Mouse (Mus musculus) heart, adult 9 months (tissue): ENCODE measurements at regions not wholly inside any gene's neighbourhood (a gene's known extent, or its start where the extent isn't known, plus 50 kb on each side); places are given as distances from the start of the nearest gene placed in this dataset.

Source experiments
- DNase-seq, 2 experiments: peaks; one replicate each; pipeline ENCODE4 v3.0.0; 2022; ENCODE audit warnings: low spot score in 2 of 2

GRCm38 (mm10) chr16:78877941-78878340, 52.8 kb upstream of the Chodl start:
- no peak for DNase-seq

GRCm38 (mm10) chr16:78859006-78859405, 71.7 kb upstream of the Chodl start:
- DNase-seq = peak; percentile 3 to 4

DNA sequence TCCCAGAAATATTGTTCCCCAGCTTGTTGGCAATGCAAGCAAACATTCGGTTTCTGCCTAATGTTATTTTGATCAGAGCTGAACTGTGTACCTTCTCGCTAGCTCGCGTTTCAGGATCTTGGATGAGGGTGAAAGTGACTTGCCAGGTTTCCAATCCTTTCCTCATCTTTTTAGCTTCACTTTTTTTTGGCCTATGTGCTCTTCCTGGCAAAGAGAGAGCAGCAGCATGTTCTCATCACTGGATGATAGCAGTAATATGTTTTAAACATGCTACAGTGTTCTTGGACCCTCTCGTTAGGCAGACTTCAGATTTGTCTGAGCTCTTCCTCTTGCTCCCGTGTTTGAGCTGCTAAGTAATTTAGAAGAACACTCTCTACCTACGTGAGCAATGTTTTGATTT, 99.8 kb upstream of the Chodl start:
- no peak for DNase-seq

DNA sequence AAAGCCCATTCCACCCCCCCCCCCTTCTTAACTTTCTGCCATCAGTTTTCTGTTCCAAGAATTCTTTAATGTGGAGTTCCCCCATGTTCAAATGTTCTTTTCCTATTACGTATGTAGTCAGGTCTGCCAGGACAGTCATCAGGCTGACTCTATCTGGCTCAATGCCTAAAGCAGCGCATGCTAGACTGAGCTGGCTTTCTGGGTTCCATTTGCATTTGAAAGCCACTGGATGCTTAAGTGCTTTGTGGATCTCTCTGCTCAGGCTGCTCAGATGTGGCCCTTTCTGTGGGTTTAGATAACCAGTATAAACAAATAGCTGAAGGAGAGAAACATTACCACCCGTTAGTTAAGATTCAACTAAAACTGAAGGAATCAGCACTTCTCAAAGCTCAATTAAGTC, 103.0 kb upstream of the Chodl start:
- DNase-seq = no peak

- no peak for DNase-seq
These were observed 140.7 kb upstream of the Chodl start for GRCm38 (mm10) chr16:78790064-78790463.

DNA sequence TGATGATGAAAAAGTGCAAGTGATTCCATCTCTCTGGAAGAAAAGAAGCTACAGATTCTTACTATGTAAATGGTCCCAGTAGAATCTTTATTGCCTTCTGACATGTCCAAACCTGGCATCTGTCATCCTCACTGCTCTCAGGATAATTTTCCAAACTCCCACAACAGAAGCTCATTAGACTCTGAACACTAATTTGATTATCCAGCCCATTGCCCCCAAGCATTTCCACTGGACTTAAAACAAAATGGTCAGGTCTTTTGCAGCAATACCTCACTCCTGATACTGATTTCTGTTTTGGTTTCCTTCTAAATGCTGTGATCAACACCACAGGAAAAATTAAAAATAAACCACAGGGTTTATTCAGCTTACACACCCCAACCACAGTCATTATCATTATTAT, 171.5 kb upstream of the Chodl start:
- DNase-seq = no peak

- DNase-seq = no peak
These were observed 161.4 kb upstream of the D16Ertd472e start for GRCm38 (mm10) chr16:78737902-78738301.

GRCm38 (mm10) chr16:78730583-78731501, 154.3 kb upstream of the D16Ertd472e start:
- DNase-seq = no peak

DNA sequence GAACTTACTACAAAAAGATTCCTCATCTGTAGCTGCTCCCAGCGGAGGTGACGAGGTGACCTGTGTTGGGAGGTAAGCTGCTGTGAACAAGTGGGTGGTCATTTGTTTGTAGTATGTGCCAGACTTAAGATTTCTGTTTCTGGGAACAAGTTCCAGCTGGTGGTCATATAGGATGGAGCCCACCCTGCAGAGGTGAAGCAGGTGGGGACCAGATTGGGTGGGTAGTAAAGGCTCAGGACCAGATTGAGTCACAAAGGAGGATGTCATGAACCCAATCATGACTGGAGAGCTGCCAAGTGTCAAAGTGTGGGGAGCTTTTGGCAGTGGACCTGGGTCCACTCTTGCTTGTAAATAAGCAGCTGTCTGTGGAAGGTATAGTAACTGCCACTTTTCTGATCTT, 149.0 kb upstream of the D16Ertd472e start:
- no peak for DNase-seq

DNA sequence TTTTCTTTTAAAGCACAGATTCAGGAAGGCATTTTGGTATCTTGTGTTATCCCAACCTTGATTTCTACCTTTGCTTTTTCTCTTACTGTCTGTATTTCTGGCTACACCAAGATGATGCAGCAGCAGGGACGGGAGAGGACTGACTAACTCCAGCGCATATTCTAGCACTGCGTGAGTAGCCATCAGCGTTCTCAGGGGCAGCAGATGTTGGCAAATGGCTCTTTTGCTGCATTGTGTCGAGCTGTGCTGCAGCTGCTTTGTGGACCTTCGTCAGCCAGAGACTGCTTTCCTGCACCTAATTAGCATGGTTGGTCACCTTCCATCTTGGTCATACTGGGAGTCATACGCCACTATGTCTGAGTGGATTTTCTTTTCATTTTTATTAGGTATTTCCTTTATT, 133.4 kb upstream of the D16Ertd472e start:
- no peak for DNase-seq

DNA sequence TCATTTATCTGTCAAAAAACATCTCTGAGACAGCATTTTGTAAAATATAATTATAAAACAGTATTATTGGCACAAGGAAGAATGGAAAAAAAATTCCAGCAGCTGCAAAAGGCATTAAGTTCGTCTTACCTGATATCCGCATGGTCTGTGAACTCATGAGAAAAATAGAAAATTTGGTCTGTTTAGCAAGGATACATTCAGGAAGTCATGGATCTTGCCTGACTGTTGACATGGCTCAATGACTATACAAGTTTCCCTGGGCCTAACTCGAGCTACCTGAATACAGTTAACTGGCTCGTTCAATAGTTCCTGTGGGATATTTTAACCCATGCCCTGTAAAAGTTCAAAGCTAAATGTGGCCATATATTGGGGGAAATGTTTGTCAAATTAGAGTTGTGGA, 131.1 kb upstream of the D16Ertd472e start:
- no peak for DNase-seq

GRCm38 (mm10) chr16:78707165-78707564, 130.7 kb upstream of the D16Ertd472e start:
- no peak for DNase-seq

DNA sequence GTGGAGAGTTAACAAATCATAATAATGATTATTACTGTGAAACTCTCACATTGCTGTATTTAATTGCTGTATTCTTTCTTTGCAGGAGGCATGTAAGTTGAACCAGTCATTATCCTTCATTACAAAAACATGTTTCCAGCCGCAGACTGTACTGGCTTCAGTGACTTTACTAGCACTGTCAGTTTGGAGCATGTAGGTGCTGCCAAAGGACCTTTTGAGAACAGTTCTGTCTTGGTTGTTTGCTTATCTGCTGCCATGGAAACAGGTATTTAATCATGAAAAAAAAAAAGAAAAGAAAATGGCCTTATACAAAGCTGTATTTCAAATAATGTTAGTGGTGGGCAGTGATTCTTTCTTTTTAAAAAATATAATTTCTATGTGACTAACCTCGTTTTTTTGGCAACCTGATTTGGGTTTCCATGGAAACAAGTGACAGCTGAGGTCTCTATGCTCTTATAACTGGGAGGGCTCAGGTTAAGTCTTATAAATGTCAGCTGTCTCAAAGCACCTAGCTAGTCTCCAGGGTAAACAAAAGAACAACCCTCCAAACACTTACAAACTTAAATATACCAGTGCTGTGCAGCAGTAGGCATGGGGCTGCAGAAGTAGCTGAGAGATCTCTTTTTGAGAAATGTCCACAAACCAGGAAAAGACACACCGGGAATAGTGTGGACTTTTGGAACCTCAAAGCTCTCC, 121.2 kb upstream of the D16Ertd472e start:
- no peak for DNase-seq

DNA sequence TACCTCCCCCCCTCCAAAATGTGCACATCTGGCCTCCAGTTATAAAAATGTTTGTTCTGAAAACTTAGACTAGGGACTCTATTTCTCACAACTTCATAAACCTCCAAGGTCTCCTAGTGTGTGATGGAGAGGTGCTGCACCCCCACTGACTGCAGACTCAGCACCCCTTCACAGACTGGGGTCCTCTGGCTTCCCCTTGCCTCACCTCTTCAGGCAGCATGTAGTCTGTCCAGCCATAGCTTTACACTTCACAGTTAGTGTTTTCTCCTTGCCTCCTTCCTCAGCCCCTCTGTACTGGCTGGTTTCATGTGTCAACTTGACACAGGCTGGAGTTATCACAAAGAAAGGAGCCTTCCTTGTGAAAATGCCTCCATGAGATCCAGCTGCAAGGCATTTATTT, 111.7 kb upstream of the D16Ertd472e start:
- DNase-seq = no peak

GRCm38 (mm10) chr16:78685160-78685559, 108.7 kb upstream of the D16Ertd472e start:
- DNase-seq = no peak

- no peak for DNase-seq
These were observed 107.5 kb upstream of the D16Ertd472e start for GRCm38 (mm10) chr16:78684031-78684430.

- no peak for DNase-seq
These were observed 84.6 kb upstream of the D16Ertd472e start for GRCm38 (mm10) chr16:78661126-78661525.

GRCm38 (mm10) chr16:78644710-78645109, 68.2 kb upstream of the D16Ertd472e start:
- no peak for DNase-seq

DNA sequence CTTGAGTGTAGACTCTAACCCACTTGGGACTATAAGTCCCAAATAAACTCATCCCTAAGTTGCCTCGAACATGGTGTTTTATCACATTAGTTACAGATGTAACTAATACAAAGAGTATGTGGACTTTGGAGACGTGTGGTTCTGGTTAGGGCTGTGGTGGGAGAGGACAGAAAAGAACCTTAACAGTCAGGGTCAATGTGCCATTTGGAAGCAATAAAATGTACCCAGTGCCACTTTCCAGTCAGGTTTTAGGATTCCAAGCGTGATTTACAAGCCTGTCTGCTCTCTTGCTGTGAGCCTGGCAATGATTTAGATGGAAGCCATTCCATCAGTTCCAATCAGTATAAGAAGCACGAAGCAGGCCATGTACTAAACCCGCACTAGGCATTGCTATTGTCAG, 65.2 kb upstream of the D16Ertd472e start:
- no peak for DNase-seq

DNA sequence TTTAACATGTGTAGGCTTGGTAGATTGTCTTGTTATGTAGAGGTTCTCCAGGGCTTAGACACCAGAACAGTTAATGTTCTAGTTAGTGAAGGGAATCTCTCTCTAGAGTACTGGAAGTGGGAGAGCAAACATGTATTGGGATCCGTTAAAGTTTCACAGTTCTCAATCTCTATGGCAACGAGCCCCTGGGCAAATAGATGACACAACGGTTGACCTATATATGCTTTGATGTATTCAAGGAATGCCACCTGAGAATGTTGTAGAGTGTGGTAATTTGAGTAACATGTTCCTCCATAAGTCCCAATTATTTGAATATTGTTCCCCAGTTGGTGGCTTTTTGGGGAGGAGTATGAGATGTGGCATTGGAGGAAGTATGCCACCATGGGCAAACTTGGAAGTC, 64.7 kb upstream of the D16Ertd472e start:
- no peak for DNase-seq

DNA sequence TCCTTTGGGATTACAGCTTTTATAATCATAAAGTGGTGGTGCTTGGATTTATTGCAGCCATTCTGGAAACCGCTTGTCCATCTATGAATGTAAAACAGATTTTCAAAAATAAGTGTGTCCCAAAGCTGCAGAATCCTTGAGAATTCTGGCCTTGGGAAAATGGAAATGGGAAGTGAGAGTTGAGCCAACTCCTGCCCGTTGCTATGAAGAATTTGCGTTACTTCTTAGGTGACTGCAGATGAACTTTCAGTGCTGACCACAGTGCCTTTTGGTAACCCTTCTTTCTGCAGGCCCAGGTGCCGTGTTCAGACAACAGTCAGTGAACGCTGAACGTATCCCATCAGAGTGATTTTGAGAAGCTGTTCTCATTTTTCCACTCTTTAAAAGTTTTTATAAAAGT, 60.9 kb upstream of the D16Ertd472e start:
- DNase-seq = no peak

GRCm38 (mm10) chr16:78637015-78637414, 60.5 kb upstream of the D16Ertd472e start:
- no peak for DNase-seq

DNA sequence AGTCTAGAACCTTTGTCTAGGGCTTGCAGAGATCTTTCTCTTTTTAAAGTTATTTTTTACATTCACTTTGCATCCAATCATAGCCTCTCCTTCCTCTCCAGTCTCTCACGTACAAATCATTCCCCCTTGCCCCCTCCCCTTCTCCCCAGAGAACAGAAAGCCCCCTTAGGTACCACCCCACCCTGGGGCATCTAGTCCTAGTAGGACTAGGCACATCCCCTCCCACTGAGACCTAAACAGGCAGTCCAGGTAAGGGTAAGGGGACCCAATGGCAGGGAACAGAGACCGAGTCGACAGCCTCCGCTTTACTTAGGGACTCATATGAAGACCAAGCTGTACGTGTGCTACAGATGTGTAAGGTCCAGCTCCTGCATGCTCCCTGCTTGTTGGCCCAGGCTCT, 59.3 kb upstream of the D16Ertd472e start:
- no peak for DNase-seq
